Mouse (Mus musculus) forebrain, postnatal 0 days (tissue): Measurements from ENCODE around the gene Fars2. TPM values are rescaled to one million over a fixed set of nuclear protein-coding genes. Genes with fewer than 3 reads are reported as not detected.

Source experiments
- ATAC-seq: fragments of 200-750 bp; cut with Nextera tagmentation; 2 replicates; pipeline ENCODE4 v1.8.0; 2017; ENCODE audit warnings: mild to moderate bottlenecking, moderate library complexity
- DNase-seq: peaks from one replicate; pipeline ENCODE4 v3.0.0-alpha.2; 2015
- H3K27ac ChIP-seq: fragments of 300-500 bp; sonication (generic); 2 replicates; pipeline ENCODE4 v1.5.1; 2014; ENCODE audit warnings: low read depth, mild to moderate bottlenecking, antibody characterized with exemption, low read length, moderate library complexity, mixed read lengths
- H3K27me3 ChIP-seq: fragments of 300-500 bp; sonication (generic); 2 replicates; pipeline ENCODE4 v1.6.1; 2014; ENCODE audit warnings: mild to moderate bottlenecking, low read length, mixed read lengths; ENCODE audit not compliant: insufficient read depth
- H3K36me3 ChIP-seq: fragments of 300-500 bp; sonication (generic); 2 replicates; pipeline ENCODE4 v1.6.1; 2014; ENCODE audit warnings: mild to moderate bottlenecking, moderate library complexity; ENCODE audit not compliant: insufficient read depth
- H3K4me1 ChIP-seq: fragments of 300-500 bp; sonication (generic); 2 replicates; pipeline ENCODE4 v1.6.1; 2014; ENCODE audit warnings: antibody characterized with exemption; ENCODE audit not compliant: insufficient read depth
- H3K4me2 ChIP-seq: fragments of 300-500 bp; sonication (generic); 2 replicates; pipeline ENCODE4 v1.6.1; 2014; ENCODE audit warnings: low read depth, mild to moderate bottlenecking, moderate library complexity
- H3K4me3 ChIP-seq: fragments of 300-500 bp; sonication (generic); 2 replicates; pipeline ENCODE4 v1.5.1; 2014; ENCODE audit warnings: low read depth, low read length, mixed read lengths
- H3K9ac ChIP-seq: fragments of 300-500 bp; sonication (generic); 2 replicates; pipeline ENCODE4 v1.6.1; 2014; ENCODE audit warnings: mild to moderate bottlenecking
- H3K9me3 ChIP-seq: fragments of 300-500 bp; sonication (generic); 2 replicates; pipeline ENCODE4 v1.6.1; 2016; ENCODE audit warnings: low read length
- CTCF ChIP-seq: sonication (generic); IDR thresholded peaks from 2 replicates; pipeline ENCODE4 v1.5.1; 2016; ENCODE audit warnings: antibody characterized with exemption, control low read depth, low read depth
- WGBS: fragments of 180-500 bp; shearing (Covaris S2); extraction: QIAGEN DNeasy Blood & Tissue Kit; methylation state at CpG from one replicate; pipeline ENCODE4 v1.1.7; 2014; 5-methylcytosine and 5-hydroxymethylcytosine counted together
- polyA plus RNA-seq: library from polyadenylated mRNA; unstranded; fragments of >200 nt; fragmentation: Nextera tagmentation; extraction: Ambion mirVana; gene quantifications from 2 replicates; pipeline ENCODE4 v1.2.1, GENCODE M21; 2015
- total RNA-seq: library from RNA; depleted of rRNA; stranded (reverse); fragments of >200 nt; gene quantifications from 2 replicates; pipeline ENCODE4 v1.2.3, GENCODE M21; 2014

Fars2 gene
- total and polyA plus RNA-seq, 2 experiments from 2014 or later = 29.9 to 35.5 TPM

DNA sequence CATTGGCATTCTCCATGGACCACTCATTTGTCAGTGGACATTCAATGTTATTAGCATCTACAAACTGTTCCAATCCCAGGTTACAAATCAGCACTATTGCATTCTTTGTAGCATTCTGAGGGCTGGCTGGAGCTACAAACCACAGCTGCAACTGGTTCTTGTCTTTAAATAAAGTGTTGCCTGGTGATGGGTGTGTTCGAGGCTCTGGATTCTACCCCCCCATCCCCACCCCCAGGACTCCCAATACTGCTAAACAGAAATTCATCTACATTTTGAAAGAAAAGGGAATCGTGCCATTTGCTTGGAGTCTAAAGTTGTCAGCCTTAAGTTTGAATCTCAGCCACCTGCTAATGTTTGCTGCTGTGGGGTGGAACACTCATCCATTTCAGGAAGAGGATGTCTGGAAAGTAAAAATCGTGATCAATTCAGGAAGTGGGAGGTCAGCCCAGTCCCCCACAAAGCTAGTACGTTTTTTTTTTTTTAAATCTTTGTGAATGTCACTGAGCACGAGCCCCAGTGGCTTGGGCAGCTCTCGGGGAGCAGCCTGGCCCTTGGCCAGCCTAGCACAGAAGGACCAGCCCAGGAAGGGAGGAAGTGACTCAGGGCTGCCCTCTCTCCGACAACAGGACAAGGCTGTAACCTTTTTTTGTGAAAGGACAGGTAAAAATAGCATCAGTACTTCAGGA lies 578.4 kb downstream of the Fars2 start:
- Histone ChIP-seq H3K4me2 (no peak overlapping the region), H3K27me3 (no peaks in the 10 kb centered on the region), H3K4me3 (no peak overlapping the region), H3K27ac (no peak overlapping the region), H3K4me1 (no peaks in the 10 kb centered on the region), H3K9me3 (no peaks in the 10 kb centered on the region), H3K36me3 (no peaks in the 10 kb centered on the region), H3K9ac (no peak overlapping the region)
- 55% methylated on average over 7 of the region's 7 CpGs for WGBS
- no peak for TF ChIP-seq CTCF
- no peak for ATAC-seq
- DNase-seq = no peak

DNA sequence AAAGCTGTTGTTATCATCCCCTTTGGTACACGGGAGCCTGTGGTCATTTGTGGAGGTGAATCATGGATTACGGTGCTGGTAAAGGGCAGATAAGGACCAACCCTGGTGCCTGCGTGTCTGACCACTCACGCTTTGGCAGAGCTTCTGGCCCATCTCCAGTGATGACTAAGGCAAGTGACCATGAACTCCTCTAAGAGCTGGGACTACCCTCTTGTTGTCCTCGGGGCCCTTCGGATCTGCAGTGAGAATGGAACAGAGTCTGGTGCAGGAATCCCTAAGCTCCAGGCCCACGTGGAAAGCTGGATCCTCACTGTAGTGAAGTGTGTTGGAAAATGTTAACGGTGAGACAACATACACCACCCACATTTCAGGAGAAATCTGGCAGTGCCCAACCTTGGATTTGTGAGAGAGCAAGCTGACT lies 579.1 kb downstream of the Fars2 start:
- no peak overlapping the region for H3K27ac ChIP-seq
- H3K27me3 ChIP-seq = no peaks in the 10 kb centered on the region
- no peak for TF ChIP-seq CTCF
- no peaks in the 10 kb centered on the region for H3K36me3 ChIP-seq
- no peak overlapping the region for H3K4me2 ChIP-seq
- H3K9ac ChIP-seq = no peak overlapping the region
- ATAC-seq (no peak), DNase-seq (no peak)
- H3K9me3 ChIP-seq = no peaks in the 10 kb centered on the region
- 90% methylated on average over 8 of the region's 8 CpGs for WGBS
- no peaks in the 10 kb centered on the region for H3K4me1 ChIP-seq
- no peak overlapping the region for H3K4me3 ChIP-seq

DNA sequence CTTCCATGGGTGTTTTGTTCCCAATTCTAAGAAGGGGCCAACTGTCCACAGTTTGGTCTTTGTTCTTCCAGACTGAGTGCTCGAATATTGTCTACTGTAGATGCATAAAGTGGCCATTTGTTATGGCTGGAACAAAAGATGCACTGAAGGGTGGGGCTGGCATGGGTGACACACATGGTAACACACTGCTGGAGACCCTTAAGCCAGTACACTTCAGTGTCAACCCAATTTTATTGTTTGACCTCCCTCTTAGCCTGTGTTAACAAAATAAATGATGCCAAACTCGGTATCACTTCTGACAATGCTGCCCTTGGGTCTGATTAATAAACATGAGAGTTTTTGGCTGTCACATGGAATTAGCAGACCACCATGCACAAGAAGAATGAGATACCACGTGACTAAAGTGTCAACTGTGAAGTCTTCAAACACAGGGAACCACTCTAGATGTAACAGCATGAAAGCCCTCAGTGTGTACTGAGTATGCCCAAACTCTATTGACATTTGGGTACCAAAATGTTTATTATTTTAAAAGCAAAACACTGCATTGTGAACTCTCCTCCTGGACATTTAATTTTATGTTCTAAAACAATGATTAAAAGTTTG lies 590.0 kb downstream of the Fars2 start:
- ATAC-seq (no peak), DNase-seq (no peak)
- no peak overlapping the region for H3K4me3 ChIP-seq
- no peaks in the 10 kb centered on the region for H3K27me3 ChIP-seq
- no peaks in the 10 kb centered on the region for H3K4me1 ChIP-seq
- no peak overlapping the region for H3K4me2 ChIP-seq
- H3K9ac ChIP-seq = no peak overlapping the region
- H3K9me3 ChIP-seq = no peaks in the 10 kb centered on the region
- H3K27ac ChIP-seq = no peak overlapping the region
- H3K36me3 ChIP-seq = no peaks in the 10 kb centered on the region
- TF ChIP-seq CTCF = no peak
- 34% methylated on average over 3 of the region's 3 CpGs for WGBS

DNA sequence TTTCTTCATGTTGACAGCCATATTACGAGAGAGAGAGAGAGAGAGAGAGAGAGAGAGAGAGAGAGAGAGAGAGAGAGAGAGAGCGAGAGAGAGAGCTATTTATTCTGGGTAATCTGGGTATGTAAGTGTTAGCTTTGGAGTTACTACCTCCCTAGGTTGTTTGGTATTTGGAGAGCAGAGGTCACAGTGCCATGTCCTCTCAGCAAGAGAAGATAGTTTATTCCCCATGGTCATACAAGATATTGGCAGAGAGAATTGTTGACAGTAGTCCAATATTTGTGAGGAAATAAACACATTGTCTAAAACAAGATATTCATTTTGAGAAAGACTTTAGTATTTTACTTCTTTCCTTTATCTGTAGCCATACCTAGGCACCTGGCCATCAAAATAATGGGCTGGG lies 596.9 kb downstream of the Fars2 start:
- DNase-seq (no peak), ATAC-seq (no peak)
- H3K4me1 ChIP-seq = no peaks in the 10 kb centered on the region
- H3K27me3 ChIP-seq = no peaks in the 10 kb centered on the region
- no peak overlapping the region for H3K4me3 ChIP-seq
- no peaks in the 10 kb centered on the region for H3K9me3 ChIP-seq
- H3K27ac ChIP-seq = no peak overlapping the region
- no peak overlapping the region for H3K4me2 ChIP-seq
- WGBS = 77% methylated on average over 2 of the region's 2 CpGs
- TF ChIP-seq CTCF = no peak
- no peak overlapping the region for H3K9ac ChIP-seq
- no peaks in the 10 kb centered on the region for H3K36me3 ChIP-seq

DNA sequence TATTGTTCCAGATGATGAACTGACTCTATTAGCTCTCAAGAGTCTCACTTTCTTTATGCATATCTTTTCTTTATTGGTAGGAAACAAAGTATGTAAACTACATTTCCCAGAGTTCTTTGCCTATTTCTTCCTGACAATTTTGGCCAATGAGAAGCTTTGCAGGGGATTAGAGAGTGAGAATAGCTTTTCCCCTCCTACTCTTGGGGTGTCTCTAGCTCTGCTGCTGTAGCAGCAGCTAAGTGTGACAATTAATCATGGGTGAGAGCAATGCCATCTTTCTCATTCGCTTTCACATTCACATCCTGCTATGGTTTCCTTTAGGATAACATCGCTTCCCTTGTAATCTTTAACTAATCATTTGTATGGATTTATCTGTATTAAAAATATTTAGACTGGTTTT lies 599.5 kb downstream of the Fars2 start:
- H3K9me3 ChIP-seq = no peaks in the 10 kb centered on the region
- H3K4me3 ChIP-seq = no peak overlapping the region
- no peak for TF ChIP-seq CTCF
- 57% methylated on average over 2 of the region's 2 CpGs for WGBS
- no peak overlapping the region for H3K9ac ChIP-seq
- no peaks in the 10 kb centered on the region for H3K4me1 ChIP-seq
- H3K27ac ChIP-seq = no peak overlapping the region
- H3K4me2 ChIP-seq = no peak overlapping the region
- DNase-seq (peak; percentile 36), ATAC-seq (peak; percentile 86)
- no peaks in the 10 kb centered on the region for H3K27me3 ChIP-seq
- H3K36me3 ChIP-seq = no peaks in the 10 kb centered on the region

DNA sequence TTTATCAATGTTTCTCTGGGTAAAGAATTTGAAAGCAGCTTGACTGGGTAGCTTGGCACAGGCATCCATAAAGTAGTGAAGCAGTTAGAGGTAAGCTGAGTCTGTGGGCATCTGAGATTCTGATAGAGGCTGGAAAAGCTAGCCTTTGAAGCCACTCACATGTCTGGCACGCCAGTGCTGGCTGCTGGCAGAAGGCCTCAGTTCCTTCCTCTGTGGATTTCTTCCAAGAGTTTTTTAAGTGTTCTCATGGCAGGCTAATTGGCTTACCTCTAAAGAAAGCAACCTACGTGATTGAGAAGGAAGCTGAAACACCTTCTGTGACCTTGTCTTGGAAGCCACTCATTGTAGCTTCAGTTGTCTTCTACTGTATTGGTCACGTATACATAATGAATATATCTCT lies 600.2 kb downstream of the Fars2 start:
- H3K4me3 ChIP-seq = no peak overlapping the region
- no peak overlapping the region for H3K9ac ChIP-seq
- 0 out of 2 replicates have a peak, but pooled peaks cover under 1% of the 10 kb centered on the region for H3K27me3 ChIP-seq
- TF ChIP-seq CTCF = no peak
- H3K36me3 ChIP-seq = no peaks in the 10 kb centered on the region
- no peaks in the 10 kb centered on the region for H3K4me1 ChIP-seq
- no peaks in the 10 kb centered on the region for H3K9me3 ChIP-seq
- 38% methylated on average over 3 of the region's 3 CpGs for WGBS
- no peak overlapping the region for H3K4me2 ChIP-seq
- H3K27ac ChIP-seq = no peak overlapping the region
- no peak for DNase-seq
- no peak for ATAC-seq

DNA sequence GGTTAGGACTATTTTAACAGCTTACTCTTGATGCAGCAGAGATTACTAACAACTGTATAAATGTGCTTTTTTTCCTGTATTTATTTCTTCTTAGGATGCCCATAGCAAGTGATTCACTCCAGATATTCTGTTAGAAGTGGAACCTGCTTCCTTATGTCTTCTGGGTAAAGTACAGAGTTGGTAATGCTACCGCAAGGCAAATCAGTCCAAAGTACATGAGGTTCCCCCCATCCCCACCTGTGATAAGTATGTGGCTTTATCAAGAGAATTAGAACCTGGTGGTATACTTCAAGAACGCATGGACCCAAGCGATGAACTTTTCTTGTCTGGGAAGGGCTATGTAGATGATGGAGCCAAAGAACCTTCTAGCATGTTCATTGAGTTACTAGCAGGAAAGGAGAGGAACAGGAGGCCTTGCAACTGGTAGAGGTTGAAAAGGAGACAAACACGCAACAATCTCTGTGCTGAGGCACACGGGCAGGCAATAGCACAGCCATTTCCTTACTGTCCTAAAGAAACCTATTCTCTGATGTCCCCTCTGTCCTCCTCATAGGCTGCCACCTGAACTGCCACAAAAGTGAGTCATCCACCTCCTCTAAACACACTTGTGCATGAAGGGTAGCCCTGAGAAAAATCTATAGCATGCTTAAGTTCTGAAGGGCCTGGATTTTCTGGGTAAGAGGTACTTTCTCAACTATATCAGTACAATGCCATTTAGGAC lies 603.2 kb downstream of the Fars2 start:
- Histone ChIP-seq H3K4me2 (no peak overlapping the region), H3K27ac (no peak overlapping the region), H3K27me3 (peaks cover 19% of the 10 kb centered on the region), H3K9me3 (no peaks in the 10 kb centered on the region), H3K36me3 (no peaks in the 10 kb centered on the region), H3K9ac (no peak overlapping the region), H3K4me3 (no peak overlapping the region), H3K4me1 (peaks cover 4% of the 10 kb centered on the region; the same call in 1 of the 2 replicates)
- DNase-seq = no peak
- TF ChIP-seq CTCF = no peak
- WGBS = 92% methylated on average over 5 of the region's 5 CpGs
- no peak for ATAC-seq
